Mouse (Mus musculus) retina, adult 2 months (tissue): Measurements from ENCODE around the gene Gsc2.

Experiments used
- DNase-seq: peaks from one replicate; pipeline ENCODE4 v3.0.0-alpha.2; 2012; ENCODE audit warnings: low read depth, low spot score

Gene Gsc2

GRCm38 (mm10) chr16:17922163-17922538, 7.3 kb upstream of the Gsc2 start:
- no peak for DNase-seq

GRCm38 (mm10) chr16:17921325-17922162, 6.7 kb upstream of the Gsc2 start:
- DNase-seq, result peak; percentile 96

GRCm38 (mm10) chr16:17920586-17920985, 5.7 kb upstream of the Gsc2 start:
- peak; percentile 82 for DNase-seq

GRCm38 (mm10) chr16:17911052-17911595, 3.7 kb downstream of the Gsc2 start, which contains the start of gene Ess2:
TSS of gene Ess2 (minus strand) at chr16:17911348.
- DNase-seq, result peak; percentile 93

- no peak for DNase-seq
Measured at GRCm38 (mm10) chr16:17898462-17898861, 16.4 kb downstream of the Gsc2 start, which contains the start of the genes Dgcr2 and Tssk2. TSS of gene Dgcr2 (minus strand) at chr16:17898562. TSS of gene Tssk2 (plus strand) at chr16:17898637.

GRCm38 (mm10) chr16:17896091-17896490, 18.8 kb downstream of the Gsc2 start:
- no peak for DNase-seq

- DNase-seq, result no peak
Measured at GRCm38 (mm10) chr16:17893923-17894322, 20.9 kb downstream of the Gsc2 start, which contains the start of gene Tssk1. TSS of gene Tssk1 (plus strand) at chr16:17894223.

- no peak for DNase-seq
Measured at GRCm38 (mm10) chr16:17892606-17893005, 22.3 kb downstream of the Gsc2 start.

GRCm38 (mm10) chr16:17891567-17891959, 23.3 kb downstream of the Gsc2 start, which contains the start of gene Gm20518:
TSS of gene Gm20518 (minus strand) at chr16:17891671.
- DNase-seq, result peak; percentile 92

- DNase-seq, result no peak
Measured at GRCm38 (mm10) chr16:17890917-17891566, 23.8 kb downstream of the Gsc2 start.

GRCm38 (mm10) chr16:17890342-17890727, 24.5 kb downstream of the Gsc2 start:
- no peak for DNase-seq

- DNase-seq, result no peak
Measured at GRCm38 (mm10) chr16:17889689-17890341, 25.0 kb downstream of the Gsc2 start.

GRCm38 (mm10) chr16:17884116-17884515, 30.7 kb downstream of the Gsc2 start:
- DNase-seq, result no peak

- no peak for DNase-seq
Measured at GRCm38 (mm10) chr16:17882196-17882595, 32.7 kb downstream of the Gsc2 start.

- no peak for DNase-seq
Measured at GRCm38 (mm10) chr16:17879571-17879970, 35.3 kb downstream of the Gsc2 start.

GRCm38 (mm10) chr16:17876096-17876495, 38.8 kb downstream of the Gsc2 start:
- no peak for DNase-seq

GRCm38 (mm10) chr16:17875174-17875573, 39.7 kb downstream of the Gsc2 start:
- no peak for DNase-seq

- no peak for DNase-seq
Measured at GRCm38 (mm10) chr16:17872995-17873394, 41.9 kb downstream of the Gsc2 start.

- DNase-seq, result no peak
Measured at GRCm38 (mm10) chr16:17871248-17871647, 43.6 kb downstream of the Gsc2 start.

GRCm38 (mm10) chr16:17865770-17866169, 49.1 kb downstream of the Gsc2 start:
- DNase-seq, result no peak

GRCm38 (mm10) chr16:17865293-17865692, 49.6 kb downstream of the Gsc2 start:
- no peak for DNase-seq
